Mouse (Mus musculus) right cerebral cortex, postnatal 25 days (tissue): ENCODE measurements at regions not wholly inside any gene's neighbourhood (a gene's known extent, or its start where the extent isn't known, plus 50 kb on each side); places are given as distances from the start of the nearest gene placed in this dataset.
A peak's percentile ranks its signal among the peaks of the same experiment; 100 is the strongest.

Source experiments
- DNase-seq: peaks from one replicate; pipeline ENCODE4 v3.0.0; 2022

GRCm38 (mm10) chr8:116215286-116215860 is 289.4 kb upstream of the Dynlrb2 start:
- no peak for DNase-seq

DNA sequence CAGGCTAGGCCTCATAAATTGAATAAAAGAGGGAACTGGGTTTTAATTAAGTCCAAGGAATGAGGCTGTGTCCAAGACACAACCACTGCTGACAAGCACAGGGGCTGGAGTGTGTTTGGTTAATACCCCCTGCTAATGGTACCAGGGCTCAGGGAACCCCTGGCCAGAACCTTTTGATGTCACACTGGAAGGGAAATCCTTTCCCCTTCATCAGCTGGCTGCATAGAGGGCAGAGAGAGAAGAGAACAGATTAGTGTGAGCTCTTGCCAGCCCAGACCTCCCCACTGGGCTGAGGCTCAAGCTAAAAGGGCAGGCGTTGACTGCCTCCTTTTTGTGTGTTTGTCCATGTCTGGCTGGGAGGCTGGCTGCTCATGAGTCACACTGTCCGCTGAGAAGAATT is 301.1 kb upstream of the Dynlrb2 start:
- no peak for DNase-seq

- DNase-seq, result no peak
Measured at GRCm38 (mm10) chr8:116200459-116200999, 304.2 kb upstream of the Dynlrb2 start.

DNA sequence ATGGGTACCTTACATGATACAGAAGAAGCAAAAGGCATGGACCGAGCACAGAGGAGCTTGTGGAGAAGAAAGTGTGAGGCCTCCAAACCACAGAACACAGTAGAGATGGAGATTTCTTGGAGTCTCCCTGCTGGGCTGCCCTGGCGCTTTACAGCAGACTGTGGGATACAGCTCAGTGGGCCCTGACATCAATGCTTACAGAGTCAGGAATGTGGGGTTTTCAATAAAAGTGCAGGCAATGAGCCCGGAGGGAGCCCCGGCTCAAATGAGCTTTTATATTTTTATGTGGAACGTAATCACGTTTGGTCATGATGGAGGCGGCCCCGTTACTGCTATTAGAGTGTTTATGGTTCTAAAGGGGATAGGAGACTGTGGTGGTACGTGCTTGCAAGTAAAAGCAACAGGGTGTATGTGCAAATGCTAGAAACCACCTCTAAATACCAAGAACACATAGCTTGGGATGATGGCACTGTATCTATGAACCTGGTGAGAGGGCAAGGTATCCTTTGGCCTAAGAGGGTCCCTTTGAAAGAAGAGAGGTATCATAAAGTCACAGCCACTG is 308.1 kb upstream of the Dynlrb2 start:
- no peak for DNase-seq

GRCm38 (mm10) chr8:116192096-116192495 is 312.7 kb upstream of the Dynlrb2 start:
- no peak for DNase-seq

- DNase-seq, result no peak
Measured at GRCm38 (mm10) chr8:116185206-116185605, 319.6 kb upstream of the Dynlrb2 start.

DNA sequence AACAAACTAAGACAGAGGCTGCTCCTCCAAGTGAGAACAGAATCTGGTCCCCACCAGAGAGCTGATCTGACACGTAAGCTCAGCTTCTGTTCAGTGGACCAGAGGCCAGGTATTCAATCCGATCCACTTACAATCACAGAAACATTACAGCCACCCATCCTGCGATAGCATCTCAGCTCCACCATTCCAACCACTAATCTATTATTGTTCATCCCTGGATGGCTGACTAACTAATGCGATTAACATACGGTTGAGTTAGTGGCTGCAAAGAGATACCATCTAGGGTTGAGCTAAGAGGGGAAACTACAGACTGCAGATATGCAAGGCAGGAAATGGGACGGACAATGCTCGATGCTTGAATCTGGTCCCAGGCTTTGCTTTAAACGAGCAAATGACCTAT is 320.5 kb upstream of the Dynlrb2 start:
- no peak for DNase-seq

- no peak for DNase-seq
Measured at GRCm38 (mm10) chr8:116177946-116178345, 326.8 kb upstream of the Dynlrb2 start.

DNA sequence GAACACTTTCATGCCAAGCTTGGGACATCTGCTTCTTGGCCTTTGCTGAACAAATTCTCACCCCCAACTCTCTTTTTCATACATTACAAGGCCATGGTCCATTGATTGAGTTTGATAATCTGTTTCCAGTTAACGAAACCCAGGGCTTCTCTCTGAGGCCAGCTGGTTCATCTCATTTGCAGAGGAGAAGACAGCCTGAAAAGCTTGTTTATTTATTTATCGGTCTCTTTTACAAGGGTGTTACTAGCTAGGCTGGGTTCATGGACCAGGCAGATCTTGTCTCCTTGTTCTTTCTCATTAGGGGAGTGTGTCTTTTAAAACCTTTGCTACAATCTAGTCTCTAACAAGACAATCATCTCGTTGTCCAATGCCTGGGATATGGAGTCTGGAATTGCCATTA is 329.9 kb upstream of the Dynlrb2 start:
- DNase-seq, result no peak

GRCm38 (mm10) chr8:116173961-116174360 is 330.8 kb upstream of the Dynlrb2 start:
- DNase-seq, result no peak

- no peak for DNase-seq
Measured at GRCm38 (mm10) chr8:116167874-116168273, 336.9 kb upstream of the Dynlrb2 start.

DNA sequence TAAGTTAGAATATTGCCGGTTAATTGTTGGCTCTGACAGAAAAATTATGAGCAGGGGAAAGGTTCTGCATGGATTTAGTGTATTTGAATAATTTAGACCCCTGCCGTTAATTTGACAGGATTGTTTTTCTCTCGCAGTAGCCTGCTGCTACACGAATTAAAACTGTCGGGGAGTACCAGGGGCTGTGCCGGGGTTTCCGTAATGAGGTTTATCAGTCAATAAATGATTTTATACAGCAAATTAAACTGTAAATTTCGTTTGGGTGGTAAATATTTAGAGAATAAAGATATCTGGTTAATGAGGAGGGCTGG is 339.8 kb upstream of the Dynlrb2 start:
- DNase-seq, result no peak

DNA sequence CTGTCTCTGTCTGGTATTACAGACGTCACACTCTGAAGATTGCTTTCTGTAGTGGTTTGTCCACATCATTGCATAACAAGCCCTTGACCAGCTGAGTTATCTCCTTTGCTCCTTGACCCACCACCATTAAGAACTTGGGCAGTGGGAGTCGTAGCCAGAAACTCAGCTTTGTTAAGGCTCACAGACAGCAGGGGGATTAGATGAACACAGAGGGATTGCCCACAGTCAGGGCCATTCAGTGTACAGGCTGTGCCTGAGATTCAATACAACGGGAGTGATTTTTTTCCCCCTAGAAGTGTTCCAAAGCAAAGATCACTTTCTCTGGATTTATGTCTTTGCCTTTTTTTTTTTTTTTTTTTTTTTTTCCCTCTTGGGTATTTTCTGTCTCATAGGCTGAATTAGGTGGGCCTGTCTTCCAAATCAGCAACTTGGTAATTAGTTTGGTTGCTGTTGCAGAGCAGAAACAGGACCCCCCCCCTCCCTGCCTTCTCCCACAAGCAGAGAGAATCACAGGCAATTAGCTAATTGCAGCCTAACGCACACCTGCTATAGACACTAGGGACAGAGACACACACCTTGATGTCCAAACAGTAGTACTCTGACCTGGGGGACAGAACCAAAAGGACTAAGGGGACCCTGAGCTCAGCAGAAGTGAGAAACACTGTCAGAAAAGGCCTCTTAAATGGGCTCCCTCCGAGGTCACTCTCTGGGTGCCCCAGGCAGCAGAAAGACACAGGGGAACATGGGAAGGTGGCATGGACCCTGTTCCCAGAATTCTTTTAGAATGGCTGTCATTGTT is 340.4 kb upstream of the Dynlrb2 start:
- DNase-seq, result no peak

DNA sequence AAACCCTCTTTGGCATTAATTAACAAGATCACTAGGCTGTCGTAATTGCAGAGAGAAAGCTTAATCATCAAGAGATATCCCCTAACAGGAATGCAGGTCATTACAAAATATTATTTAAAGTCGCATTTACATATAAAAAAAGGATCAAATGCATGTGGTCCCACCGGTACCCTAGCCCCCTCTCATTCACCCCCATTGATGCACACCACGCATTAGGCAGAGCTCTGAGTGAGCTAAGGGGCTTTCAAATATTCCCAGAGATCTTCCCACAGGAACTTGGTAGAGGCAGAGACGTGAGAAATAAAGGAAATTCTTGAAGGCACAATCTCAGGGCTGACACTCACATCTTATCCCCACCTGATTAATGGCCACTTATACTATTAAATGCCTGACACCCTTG is 343.8 kb upstream of the Dynlrb2 start:
- DNase-seq, result no peak

GRCm38 (mm10) chr8:116143687-116144573 is 360.8 kb upstream of the Dynlrb2 start:
- peak; percentile 48 for DNase-seq

- no peak for DNase-seq
Measured at GRCm38 (mm10) chr8:116141363-116141762, 363.4 kb upstream of the Dynlrb2 start.

- no peak for DNase-seq
Measured at GRCm38 (mm10) chr8:116139934-116140333, 364.8 kb upstream of the Dynlrb2 start.

DNA sequence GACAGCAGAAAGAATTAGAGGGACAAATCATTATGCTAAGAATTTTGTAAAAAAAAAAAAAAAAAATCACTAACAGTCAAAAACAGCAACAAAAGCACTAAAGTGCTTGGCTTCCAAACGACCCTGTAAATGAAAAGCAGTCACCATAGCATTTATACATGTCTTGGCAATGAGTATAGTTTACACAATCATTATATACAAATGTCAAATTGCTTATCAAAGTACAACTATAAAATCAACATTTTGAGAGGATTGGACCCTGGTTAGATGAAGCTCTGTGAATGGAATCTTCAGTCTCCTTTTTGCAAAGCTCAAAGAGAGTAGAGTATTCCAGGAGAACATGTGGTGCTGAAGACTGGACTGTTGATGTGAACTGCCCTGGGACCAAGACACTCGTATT is 367.0 kb upstream of the Dynlrb2 start:
- no peak for DNase-seq

DNA sequence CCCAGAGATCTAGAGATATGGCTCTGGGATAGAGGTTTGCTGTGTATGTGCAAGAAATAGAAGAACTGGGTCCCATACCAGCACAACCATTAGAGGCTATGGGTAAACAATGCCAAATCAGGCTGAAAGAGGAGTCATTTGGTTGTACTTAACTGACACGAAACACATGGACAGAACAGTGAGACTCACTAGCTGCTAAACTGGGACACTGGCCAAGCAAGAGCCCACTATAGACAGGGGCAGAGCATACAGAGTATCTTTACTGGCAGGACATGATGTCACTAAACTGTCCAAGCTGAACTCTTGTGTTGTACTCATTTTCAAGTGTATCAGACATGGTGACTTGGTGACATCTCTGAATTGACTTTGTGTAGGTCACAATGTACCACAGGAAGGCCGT is 371.3 kb upstream of the Dynlrb2 start:
- DNase-seq, result no peak

DNA sequence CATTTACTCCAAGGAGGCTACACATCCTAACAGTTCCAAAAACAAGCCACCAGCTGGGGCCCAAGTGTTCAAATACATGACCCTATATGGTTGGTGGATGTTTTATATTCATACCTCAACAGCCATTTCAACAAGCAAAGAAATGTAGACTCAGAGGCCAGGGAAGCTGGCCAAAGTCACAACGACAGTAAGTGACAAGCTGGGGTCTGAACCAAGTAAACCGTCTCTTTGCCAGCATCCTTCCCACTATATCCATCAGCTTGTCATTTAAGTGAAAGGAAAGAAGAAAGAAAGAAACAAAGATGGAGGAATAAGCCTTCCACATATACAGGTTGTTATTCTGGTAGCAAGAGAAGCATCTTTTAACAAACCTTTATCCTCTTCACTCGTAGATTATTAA is 371.7 kb upstream of the Dynlrb2 start:
- DNase-seq, result no peak

DNA sequence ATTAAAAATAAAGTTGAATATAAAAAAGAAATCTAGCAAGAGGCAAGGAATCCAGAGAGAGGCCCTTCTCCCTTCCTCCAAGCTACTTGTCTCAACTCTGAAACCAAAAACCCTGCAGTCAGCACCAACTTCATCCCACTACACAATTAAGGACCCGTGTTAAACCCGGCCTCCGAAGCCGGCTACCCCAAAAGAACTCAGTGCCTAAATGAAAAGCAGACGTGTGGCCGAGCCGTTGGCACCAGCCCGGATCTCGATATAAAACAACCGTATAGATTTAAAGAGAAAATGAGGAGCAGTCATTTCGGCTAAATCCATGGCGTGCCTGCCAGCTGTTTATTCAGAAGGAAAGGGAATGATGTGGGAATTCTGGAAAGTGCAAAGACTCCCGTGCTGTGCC is 384.7 kb upstream of the Dynlrb2 start:
- DNase-seq, result no peak

DNA sequence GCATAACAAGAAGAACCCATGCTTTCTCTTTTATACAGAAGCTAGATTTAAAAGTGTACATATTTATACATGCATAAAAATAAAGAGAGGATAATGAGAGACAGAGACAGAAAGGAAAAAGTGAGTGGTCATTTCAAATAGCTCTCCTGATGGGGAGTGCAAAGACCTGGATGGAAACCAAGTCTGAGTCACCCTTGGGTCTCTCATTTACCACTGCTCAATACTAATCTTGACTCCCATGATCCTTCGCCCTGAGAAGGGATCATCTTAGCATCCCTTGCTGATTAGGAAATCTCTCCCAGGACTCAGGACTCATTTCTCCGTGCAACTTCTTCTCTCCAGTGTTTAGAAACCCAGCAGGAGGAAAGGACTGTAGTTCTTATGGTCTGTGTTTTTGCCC is 386.9 kb upstream of the Dynlrb2 start:
- no peak for DNase-seq

GRCm38 (mm10) chr8:116116625-116117024 is 388.1 kb upstream of the Dynlrb2 start:
- no peak for DNase-seq
